Mouse (Mus musculus) cerebellum, adult 9-10 months (tissue): ENCODE data around the gene Uox.

Source experiments
- DNase-seq: peaks from one replicate; pipeline ENCODE4 v3.0.0; 2022

Uox gene

DNA sequence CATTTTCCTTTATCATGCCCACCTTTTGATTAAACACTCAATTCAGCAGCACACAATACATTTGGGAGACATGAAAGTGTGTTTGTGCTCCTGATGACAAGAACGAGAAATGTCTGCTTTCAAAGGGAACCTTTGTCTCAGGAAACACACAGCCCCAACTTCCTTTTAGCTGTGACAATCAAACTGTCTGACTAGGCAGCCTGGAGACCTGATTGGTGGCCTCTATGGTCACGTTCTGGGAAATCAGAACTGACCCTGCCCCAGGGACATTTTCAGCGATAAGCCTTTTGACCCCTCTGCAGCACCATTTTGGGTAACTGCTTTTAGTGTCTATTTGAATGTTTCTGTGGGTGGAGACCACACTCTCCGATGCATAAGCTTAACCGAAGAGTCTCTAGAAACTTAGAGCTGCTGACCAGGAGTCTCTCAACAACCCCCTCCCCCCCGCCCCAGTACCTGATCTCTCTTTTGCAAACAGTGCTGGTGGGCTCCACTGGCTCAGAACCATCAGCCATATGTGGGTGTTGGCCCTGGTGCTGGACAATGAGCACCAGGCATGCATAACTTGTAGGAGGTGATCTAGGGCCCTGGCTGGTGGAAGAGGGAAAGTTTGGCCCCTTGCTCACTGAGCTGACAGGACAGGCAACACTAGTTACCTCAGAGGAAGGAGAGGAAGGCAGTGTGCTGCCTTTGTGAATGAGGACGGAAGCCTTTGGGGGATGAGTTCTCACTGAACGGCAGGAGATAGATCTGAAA is 58.2 kb downstream of the Uox start:
- DNase-seq = no peak

GRCm38 (mm10) chr3:146632506-146632905 is 62.3 kb downstream of the Uox start:
- no peak for DNase-seq

- no peak for DNase-seq
Measured at GRCm38 (mm10) chr3:146641818-146642427, 71.7 kb downstream of the Uox start.

DNA sequence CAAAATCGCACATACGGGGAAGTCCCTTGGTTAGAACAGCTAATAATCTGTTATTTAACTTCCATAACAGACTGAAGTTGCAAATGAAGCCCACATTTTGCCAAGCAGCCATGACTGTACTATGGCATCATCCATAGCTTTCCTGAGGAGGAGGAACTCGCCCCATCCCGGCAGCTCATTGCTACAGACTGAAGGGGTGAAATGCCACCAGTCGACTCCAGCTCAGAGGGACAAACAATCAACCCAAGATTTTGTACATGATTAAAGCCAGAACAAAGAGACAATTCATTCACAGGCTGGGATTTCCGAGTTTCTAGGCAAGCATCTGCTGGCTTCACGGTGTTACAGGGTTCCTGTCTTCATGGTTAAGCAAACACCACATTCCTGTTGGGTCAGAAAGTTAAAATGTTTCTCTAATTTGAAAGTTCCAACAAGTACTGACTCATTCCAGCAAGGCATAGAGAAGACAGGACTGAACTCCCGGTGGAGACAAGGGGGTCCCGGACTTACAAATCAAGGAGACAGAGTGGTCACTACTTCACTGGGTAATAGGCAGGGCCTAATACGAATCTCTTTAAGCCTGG is 79.2 kb downstream of the Uox start:
- no peak for DNase-seq

DNA sequence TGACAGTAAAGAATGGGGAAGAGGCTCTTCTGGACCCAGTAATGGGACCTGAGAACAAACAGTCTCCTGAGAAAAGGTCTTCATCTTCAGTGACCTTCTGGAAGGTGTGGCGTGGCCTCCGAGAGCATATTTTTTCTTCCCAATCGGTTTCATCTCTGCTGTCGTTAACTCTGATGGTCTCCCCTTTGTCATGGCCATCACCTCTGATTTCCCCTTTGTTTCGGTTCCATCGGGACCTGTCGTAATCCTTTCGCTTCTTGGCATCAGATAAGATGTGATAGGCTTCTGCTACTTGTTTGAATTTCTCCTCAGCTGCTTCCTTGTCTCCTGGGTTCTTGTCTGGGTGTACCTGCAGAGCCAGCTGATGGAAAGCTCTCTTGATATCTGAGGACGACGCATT is 80.5 kb downstream of the Uox start:
- DNase-seq = no peak

DNA sequence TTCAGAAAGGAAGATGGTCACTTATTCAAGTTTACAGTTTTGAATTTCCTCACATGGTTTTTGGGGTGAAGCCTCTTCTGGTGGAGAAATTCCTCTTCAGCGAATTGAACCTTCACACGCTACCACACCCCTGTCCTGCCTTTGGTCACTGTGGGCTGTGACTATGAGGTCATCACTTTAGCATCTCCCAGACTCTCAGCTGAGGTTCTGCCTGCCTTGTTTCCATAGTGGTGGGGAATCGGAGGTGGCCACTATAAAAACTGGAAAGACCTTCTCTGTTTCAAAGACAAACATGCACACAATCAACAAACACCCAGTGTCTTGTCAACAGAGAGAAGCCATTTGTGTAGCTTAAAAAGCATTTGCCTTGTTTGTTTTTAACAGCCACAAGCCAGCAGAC is 81.0 kb downstream of the Uox start, which contains the start of gene 4930503B20Rik:
4930503B20Rik (minus strand) TSS at position 101 of the 400 bp plus-strand sequence.
- DNase-seq = no peak

DNA sequence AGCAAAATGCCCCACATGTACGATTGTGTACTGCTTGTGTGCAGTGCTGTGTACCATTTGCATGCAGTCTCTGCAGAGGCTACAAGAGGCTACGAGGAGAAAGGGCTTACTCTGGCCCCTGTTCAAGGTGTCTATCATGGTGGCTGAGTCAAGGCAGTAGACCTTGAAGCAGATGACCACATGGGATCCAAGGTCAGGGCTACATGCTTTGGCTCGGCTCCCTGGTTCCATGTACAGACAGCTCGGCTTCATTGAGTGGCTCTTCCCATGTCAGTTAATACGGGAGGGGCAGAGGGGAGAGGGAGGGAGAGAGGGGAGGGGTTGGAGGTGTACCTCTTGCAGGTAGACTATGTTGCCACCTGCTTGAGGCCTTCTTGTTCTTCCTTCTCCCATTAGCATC is 82.2 kb downstream of the Uox start:
- no peak for DNase-seq

GRCm38 (mm10) chr3:146653692-146654091 is 83.5 kb downstream of the Uox start:
- no peak for DNase-seq

DNA sequence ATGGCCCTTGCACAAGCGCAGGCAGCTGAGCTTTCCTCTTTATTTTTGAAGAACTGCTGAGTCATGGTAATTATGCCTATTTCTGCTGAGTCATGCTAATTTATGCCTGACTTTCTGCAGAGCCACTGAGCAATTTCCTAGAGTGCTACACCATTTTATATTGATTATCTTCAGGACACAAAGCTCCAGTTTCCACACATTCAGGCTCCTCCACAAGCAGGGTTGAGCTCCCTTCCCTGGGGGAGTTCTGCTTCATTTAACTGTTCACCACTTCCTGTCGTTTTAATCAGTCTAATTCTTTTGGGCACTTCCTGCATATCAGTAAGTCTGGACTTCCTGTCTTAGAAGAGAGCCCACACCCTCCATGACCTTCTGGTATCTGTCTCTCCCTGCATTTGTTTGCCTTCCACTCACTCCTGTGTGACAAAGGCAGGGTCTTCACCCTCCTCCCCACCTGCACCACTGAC is 84.9 kb downstream of the Uox start:
- no peak for DNase-seq

GRCm38 (mm10) chr3:146657433-146657832 is 87.2 kb downstream of the Uox start:
- no peak for DNase-seq

DNA sequence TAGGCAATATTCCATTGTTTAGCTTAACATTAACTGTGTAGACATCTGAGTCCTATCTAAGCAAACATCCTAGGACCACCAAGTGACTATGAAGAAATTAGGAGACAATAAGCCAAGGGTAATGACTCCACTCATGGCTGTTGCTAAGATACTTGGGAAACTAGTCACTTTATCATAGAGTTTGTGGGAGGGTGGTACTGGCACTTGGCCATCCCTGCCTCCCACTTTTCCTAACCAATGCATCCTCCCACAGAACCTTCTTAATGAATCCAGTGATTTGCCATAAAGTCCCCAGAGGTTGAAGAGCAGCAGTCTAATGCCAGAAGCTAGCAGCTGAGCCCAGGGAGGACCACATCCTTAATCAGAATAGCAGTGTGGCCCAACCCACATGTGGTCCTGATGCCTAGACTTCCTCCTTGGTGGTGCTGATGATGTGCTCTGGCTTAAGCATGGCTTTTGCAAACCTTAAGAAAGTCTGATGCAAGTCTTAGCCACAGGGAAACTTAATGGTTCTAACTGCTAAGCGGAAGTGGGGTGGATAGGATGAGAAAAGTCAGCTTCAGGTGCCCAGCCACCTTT is 87.9 kb downstream of the Uox start:
- DNase-seq = no peak

DNA sequence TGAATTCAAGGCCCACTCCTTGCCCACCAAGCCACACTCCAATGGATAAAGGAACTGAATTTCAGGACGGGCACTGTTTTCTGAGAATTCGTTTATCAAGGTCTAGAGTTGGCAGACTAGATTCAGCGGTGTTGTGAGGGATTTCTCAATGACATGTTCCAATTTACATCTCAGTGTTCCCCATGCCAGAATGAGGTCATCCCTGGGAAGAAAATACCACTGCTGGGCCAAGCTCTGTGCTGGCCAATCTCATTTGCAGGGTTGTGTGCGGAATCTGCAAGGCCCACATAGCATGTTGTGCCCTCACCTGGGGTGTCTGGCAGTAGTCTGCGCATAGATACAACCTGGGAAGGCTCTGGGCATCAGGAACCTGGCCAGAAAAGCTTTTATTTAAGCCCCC is 89.1 kb downstream of the Uox start:
- DNase-seq = peak; percentile 78

DNA sequence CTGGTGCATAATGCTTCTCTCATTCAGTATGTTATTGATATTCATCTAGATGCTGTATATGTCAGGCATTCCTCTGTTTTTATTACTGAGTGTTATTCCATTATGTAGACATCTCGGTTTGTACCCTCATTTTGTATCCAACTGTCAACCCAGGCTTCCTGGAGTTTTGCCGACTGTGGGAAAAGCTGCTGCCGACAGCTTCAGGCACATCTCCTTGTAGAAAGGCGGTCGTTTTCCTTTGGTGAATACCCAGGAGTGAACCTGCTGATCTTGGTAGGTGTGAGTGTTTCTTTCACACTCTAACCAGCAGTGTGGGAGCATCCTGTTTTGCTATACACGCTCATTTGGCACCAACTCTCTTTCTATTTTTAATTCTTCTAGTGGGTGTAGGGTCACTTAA is 90.8 kb downstream of the Uox start:
- no peak for DNase-seq

- no peak for DNase-seq
Measured at GRCm38 (mm10) chr3:146661907-146662306, 91.7 kb downstream of the Uox start.

DNA sequence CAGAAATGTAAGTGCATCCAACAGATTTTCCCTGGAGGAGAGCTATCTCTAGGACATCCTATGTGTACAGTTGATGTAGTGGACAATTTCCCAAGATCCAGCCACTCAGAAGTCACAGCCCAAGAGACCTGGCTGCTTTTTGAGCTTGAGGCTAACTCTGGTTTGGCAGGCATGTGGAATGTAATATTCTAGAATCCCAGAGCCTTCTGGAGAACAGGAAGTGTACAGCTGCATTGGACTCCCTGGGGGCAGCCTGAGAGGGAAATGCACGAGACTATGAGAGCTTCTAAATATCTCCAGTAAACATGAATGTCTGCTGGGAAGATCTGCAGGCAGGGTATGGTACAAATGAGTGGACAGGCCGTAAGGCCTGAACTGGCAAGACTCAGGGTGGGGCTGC is 100.9 kb downstream of the Uox start:
- no peak for DNase-seq

- DNase-seq = no peak
Measured at GRCm38 (mm10) chr3:146675101-146675500, 104.9 kb downstream of the Uox start.

DNA sequence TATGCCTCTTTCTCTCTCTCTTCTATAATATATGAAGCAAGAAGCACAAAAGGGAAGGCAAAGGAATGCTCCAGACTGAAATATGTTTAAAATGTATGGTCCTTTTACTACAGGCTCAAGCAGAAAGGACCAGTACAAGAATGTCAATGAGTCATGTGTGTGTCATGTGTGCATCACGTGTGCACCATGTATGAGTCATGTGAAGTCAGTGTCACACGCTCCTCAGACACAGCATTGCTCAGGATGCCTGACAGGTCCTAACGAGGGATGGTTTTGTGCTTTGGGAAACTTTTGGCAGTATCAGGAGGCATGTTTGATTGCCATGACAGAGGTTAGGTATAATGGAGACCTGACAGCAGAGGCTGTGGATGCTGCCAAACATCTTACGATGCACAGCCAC is 106.0 kb downstream of the Uox start:
- no peak for DNase-seq

GRCm38 (mm10) chr3:146679646-146680045 is 109.4 kb downstream of the Uox start:
- no peak for DNase-seq

DNA sequence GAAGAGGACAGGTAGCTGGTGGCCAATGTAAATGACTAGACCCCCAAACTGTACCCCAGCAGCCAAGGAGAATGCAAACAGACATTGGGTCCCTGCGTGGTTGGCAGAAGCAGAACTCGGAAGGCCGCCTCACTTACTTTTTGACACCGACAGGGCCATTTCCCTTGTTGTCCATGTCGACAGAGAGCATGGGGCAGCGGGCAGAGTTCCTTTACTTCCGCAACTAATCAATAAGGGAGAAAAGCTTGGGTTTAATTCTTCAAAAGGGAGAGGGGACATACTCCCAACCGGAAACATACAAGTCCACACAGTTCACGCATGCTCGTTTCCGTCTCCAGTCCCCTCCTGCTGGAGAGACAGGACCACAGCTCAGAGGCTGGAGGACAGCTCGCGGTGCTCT is 110.4 kb downstream of the Uox start:
- no peak for DNase-seq

- DNase-seq = no peak
Measured at GRCm38 (mm10) chr3:146681696-146682095, 111.5 kb downstream of the Uox start.
